Mouse (Mus musculus): Measurements from ENCODE around the gene Msrb3. TPM values are rescaled to one million over a fixed set of nuclear protein-coding genes. Genes with fewer than 3 reads are reported as not detected.

The Msrb3 gene
- polyA plus RNA-seq, 2 experiments: 0.60 to 1.5 TPM

DNA sequence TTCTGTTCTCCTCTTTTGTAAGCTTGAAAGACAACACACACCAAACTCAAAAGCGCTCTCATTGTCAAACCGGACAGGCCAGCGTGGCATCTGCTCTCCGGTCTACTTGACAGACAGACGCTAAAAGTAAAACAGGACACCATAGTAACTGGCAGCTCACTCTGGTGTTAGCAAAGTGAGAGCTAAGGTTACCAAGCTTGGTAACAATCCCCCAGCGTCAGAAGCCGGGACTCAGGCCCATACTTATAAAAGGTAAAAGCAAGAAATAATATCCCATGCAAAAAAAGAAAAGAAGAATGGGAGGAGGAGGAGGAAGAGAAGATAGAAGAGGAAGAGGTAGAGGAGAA lies 15.9 kb downstream of the Msrb3 start:
- WGBS (ENCODE audit: insufficient replicate concordance): 11% methylated on average over 7 of the region's 7 CpGs
- Histone ChIP-seq H3K27me3 (ENCODE audit: control insufficient read depth, insufficient read depth, low read length) (no peaks in the 10 kb centered on the region), H3K36me3 (replicated peaks; ENCODE audit: control insufficient read depth, insufficient read depth, low read depth) (no peaks in the 10 kb centered on the region), H3K4me2 (ENCODE audit: low read depth) (peak overlapping the region; percentile 6), H3K27ac (no peak overlapping the region), H3K4me3 (ENCODE audit: insufficient read depth in 1 of 2, low read depth in 2 of 2, low read length in 2 of 2) (peak overlapping the region in 1 of 2 experiments; percentile 21; a peak in 1 of 4 replicates), H3K9me3 (ENCODE audit: control insufficient read depth, low read length) (no peaks in the 10 kb centered on the region), H3K9ac (replicated peaks) (no peak overlapping the region), H3K4me1 (replicated peaks; ENCODE audit: control insufficient read depth in 2 of 2, insufficient read depth in 2 of 2, low read length in 1 of 2) (no peaks in the 10 kb centered on the region; a peak in 1 of 4 replicates)
- DNase-seq (ENCODE audit: low read depth in 3 of 3, low spot score in 3 of 3) (no peak), ATAC-seq (ENCODE audit: insufficient read depth) (no peak)
- TF ChIP-seq EP300 (IDR thresholded peaks at IDR 0.05; ENCODE audit: low read depth): no peak
- no peak for TF ChIP-seq CTCF (IDR thresholded peaks at IDR 0.05; ENCODE audit: low read depth)

DNA sequence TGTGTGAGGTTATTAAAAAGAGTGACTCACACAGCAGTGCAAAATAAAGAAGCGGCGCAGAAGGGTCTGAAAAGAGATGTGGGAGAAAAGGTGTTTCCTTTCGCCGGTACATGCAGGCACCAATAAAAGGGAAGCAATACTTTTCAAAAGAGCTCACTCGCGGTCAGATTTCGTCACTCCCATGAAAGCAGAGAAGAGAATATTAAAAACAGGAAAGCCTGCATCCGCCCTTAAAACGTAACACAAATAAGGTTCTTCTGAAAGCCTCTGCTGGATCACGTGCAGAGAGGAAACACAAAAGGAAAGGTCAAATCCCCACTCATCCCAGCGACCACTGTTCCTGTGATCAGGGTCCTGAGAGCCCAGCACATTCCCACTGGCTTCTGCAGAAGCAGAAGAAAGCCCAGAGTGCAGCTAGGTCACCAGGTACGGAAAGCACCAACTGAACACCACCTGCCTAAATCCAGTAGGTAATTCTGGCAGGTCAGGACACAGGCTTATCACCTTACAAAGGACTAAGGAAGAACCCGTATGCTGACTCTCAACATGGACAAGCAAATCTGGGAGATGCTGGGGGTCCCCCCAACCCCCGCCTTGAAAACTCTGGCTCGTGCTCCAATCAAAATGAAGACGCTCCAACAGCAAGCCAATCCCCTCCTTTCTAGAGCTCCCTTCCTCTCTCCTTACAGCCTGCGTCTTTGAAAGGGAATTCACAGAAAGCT lies 16.4 kb downstream of the Msrb3 start:
- no peaks in the 10 kb centered on the region for H3K27me3 ChIP-seq (ENCODE audit: control insufficient read depth, insufficient read depth, low read length)
- no peak overlapping the region for H3K27ac ChIP-seq
- no peak for DNase-seq (ENCODE audit: low read depth in 3 of 3, low spot score in 3 of 3)
- no peaks in the 10 kb centered on the region; a peak in 1 of 4 replicates for H3K4me1 ChIP-seq (replicated peaks; ENCODE audit: control insufficient read depth in 2 of 2, insufficient read depth in 2 of 2, low read length in 1 of 2)
- peak overlapping the region; percentile 6 for H3K4me2 ChIP-seq (ENCODE audit: low read depth)
- H3K4me3 ChIP-seq (ENCODE audit: insufficient read depth in 1 of 2, low read depth in 2 of 2, low read length in 2 of 2): peak overlapping the region in 1 of 2 experiments; percentile 21; a peak in 1 of 4 replicates
- ATAC-seq (ENCODE audit: insufficient read depth): no peak
- WGBS (ENCODE audit: insufficient replicate concordance): 5% methylated on average over 17 of the region's 17 CpGs
- H3K36me3 ChIP-seq (replicated peaks; ENCODE audit: control insufficient read depth, insufficient read depth, low read depth): no peaks in the 10 kb centered on the region
- TF ChIP-seq CTCF (IDR thresholded peaks at IDR 0.05; ENCODE audit: low read depth) (no peak), EP300 (IDR thresholded peaks at IDR 0.05; ENCODE audit: low read depth) (no peak)
- no peak overlapping the region for H3K9ac ChIP-seq (replicated peaks)
- no peaks in the 10 kb centered on the region for H3K9me3 ChIP-seq (ENCODE audit: control insufficient read depth, low read length)

DNA sequence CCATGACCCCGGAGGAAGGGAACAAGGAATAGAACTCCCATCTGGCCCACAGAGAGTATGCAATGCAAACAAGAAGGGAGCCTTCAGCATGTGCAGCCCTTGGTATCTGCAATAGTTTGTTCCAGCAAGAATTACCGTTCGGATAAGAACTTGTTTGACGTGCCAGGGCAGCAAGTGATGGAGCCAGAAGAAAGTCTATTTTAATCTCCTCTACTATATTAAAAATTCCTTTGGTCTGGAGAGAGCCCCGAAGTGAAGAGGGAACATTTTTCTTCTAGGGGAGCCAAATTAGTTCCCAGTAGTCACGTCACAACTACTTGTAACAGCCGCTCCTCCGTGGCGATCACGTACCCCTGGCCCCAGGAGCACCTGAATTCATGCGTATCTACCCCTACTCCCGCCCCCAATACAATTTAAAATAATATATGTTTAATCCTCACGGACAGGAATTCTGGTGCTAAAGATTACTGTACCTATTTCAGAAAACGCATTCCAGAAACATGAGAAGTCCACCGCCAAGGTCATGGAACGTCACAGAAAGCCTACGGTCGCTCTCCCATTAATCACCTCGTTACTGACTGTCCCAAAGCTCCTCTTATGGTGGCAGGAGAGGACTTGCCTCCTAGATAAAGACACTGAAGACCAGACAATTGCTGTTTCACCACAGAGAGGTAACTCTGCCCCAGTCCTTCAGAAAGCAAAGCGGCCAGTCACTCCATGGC lies 22.2 kb downstream of the Msrb3 start:
- Histone ChIP-seq H3K36me3 (replicated peaks; ENCODE audit: control insufficient read depth, insufficient read depth, low read depth) (no peaks in the 10 kb centered on the region), H3K27me3 (ENCODE audit: control insufficient read depth, insufficient read depth, low read length) (no peaks in the 10 kb centered on the region), H3K4me1 (replicated peaks; ENCODE audit: control insufficient read depth in 2 of 2, insufficient read depth in 2 of 2, low read length in 1 of 2) (0 out of 4 replicates have a peak, but pooled peaks cover 0 to 9% of the 10 kb centered on the region in 2 experiments), H3K4me3 (ENCODE audit: insufficient read depth in 1 of 2, low read depth in 2 of 2, low read length in 2 of 2) (no peak overlapping the region), H3K9me3 (ENCODE audit: control insufficient read depth, low read length) (no peaks in the 10 kb centered on the region), H3K9ac (replicated peaks) (no peak overlapping the region), H3K27ac (no peak overlapping the region), H3K4me2 (ENCODE audit: low read depth) (peak overlapping the region; percentile 49; the same call in 1 of the 2 replicates)
- ATAC-seq (ENCODE audit: insufficient read depth) (no peak), DNase-seq (ENCODE audit: low read depth in 3 of 3, low spot score in 3 of 3) (no peak)
- WGBS (ENCODE audit: insufficient replicate concordance): 60% methylated on average over 20 of the region's 20 CpGs
- TF ChIP-seq CTCF (IDR thresholded peaks at IDR 0.05; ENCODE audit: low read depth) (no peak), EP300 (IDR thresholded peaks at IDR 0.05; ENCODE audit: low read depth) (no peak)

DNA sequence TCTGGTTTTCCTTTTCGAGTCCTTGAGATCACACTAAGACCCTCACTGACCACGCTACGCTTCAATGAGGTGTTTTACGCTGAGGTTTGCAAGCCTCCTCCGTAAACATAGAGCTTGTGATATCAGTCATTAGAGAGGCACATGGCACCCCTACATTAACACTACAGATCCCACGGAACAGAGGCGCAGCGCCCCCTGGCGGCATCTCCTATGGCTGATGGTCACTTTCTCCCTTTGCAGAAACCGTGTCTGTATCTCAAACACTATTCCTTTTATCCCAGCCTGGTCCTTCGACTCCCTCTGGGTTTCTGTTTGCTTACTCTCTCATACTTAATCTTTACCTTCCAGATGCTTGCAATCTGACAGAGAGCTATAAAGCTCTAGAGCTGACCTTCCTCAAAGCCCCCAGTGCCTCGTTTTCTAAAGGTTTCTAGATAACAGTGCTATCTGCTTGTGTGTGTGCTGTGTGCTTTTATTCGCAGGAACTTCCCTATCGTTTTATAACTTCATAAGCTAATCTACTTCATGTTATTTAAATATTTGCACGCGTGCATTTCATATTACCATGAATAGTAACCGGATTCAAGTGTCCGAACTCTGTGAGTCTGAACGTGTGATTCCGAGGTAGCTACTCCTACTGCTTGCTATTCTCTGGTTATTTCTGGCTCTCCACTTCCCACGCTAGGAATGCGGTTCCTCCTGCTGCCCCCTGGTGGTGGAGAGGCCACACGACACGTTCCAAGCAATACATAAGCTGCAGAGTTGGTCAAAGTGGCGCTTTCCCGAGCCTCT lies 23.0 kb downstream of the Msrb3 start:
- peak overlapping the region; percentile 49 for H3K4me2 ChIP-seq (ENCODE audit: low read depth)
- TF ChIP-seq EP300 (IDR thresholded peaks at IDR 0.05; ENCODE audit: low read depth) (no peak), CTCF (IDR thresholded peaks at IDR 0.05; ENCODE audit: low read depth) (peak; percentile 96)
- 0 out of 4 replicates have a peak, but pooled peaks cover 0 to 9% of the 10 kb centered on the region in 2 experiments for H3K4me1 ChIP-seq (replicated peaks; ENCODE audit: control insufficient read depth in 2 of 2, insufficient read depth in 2 of 2, low read length in 1 of 2)
- WGBS (ENCODE audit: insufficient replicate concordance): 12% methylated on average over 26 of the region's 26 CpGs
- ATAC-seq (ENCODE audit: insufficient read depth) (peak; percentile 64), DNase-seq (ENCODE audit: low read depth in 3 of 3, low spot score in 3 of 3) (peak in 2 of 3 experiments; percentile 45 to 49)
- no peak overlapping the region for H3K9ac ChIP-seq (replicated peaks)
- H3K27me3 ChIP-seq (ENCODE audit: control insufficient read depth, insufficient read depth, low read length): no peaks in the 10 kb centered on the region
- no peaks in the 10 kb centered on the region for H3K36me3 ChIP-seq (replicated peaks; ENCODE audit: control insufficient read depth, insufficient read depth, low read depth)
- H3K9me3 ChIP-seq (ENCODE audit: control insufficient read depth, low read length): no peaks in the 10 kb centered on the region
- H3K4me3 ChIP-seq (ENCODE audit: insufficient read depth in 1 of 2, low read depth in 2 of 2, low read length in 2 of 2): peak overlapping the region in 1 of 2 experiments; percentile 12; a peak in 1 of 4 replicates
- no peak overlapping the region for H3K27ac ChIP-seq
